Mouse (Mus musculus) C2C12 (cell line): ENCODE measurements at regions not wholly inside any gene's neighbourhood (a gene's known extent, or its start where the extent isn't known, plus 50 kb on each side); places are given as distances from the start of the nearest gene placed in this dataset.

Experiments
- H3K27me3 ChIP-seq: one replicate; pipeline ENCODE4 v1.6.1; 2011; ENCODE audit not compliant: control insufficient read depth, insufficient read depth, insufficient read length
- H3K36me3 ChIP-seq: one replicate; pipeline ENCODE4 v1.6.1; 2011; ENCODE audit not compliant: control insufficient read depth, insufficient read depth
- H3K4me3 ChIP-seq: one replicate; pipeline ENCODE4 v1.5.1; 2011; ENCODE audit warnings: mild to moderate bottlenecking, control low read depth; ENCODE audit not compliant: poor library complexity, insufficient read depth, severe bottlenecking
- H3K79me2 ChIP-seq: one replicate; pipeline ENCODE4 v1.6.1; 2011; ENCODE audit not compliant: control insufficient read depth, insufficient read depth
- H3K79me3 ChIP-seq: one replicate; pipeline ENCODE4 v1.6.1; 2011; ENCODE audit warnings: low read depth, control low read depth
- H3ac ChIP-seq: one replicate; pipeline ENCODE3; 2011; ENCODE audit warnings: low read depth; ENCODE audit not compliant: control insufficient read depth, insufficient read length
- CEBPB ChIP-seq: IDR thresholded peaks from one replicate; pipeline ENCODE4 v1.6.1; 2011; ENCODE audit warnings: low read depth, mild to moderate bottlenecking, control low read depth, moderate library complexity
- CTCF ChIP-seq: IDR thresholded peaks from one replicate; pipeline ENCODE4 v1.5.1; 2011; ENCODE audit not compliant: control insufficient read depth, insufficient read depth, insufficient read length
- FOSL1 ChIP-seq: IDR thresholded peaks from one replicate; pipeline ENCODE4 v1.8.0; 2011; ENCODE audit warnings: mild to moderate bottlenecking, low read length; ENCODE audit not compliant: poor library complexity, insufficient read depth, severe bottlenecking
- MAX ChIP-seq: IDR thresholded peaks from one replicate; pipeline ENCODE4 v1.6.1; 2011; ENCODE audit warnings: mild to moderate bottlenecking, control low read depth
- MYOD1 ChIP-seq: IDR thresholded peaks from one replicate; pipeline ENCODE4 v1.6.1; 2011; ENCODE audit warnings: low read depth; ENCODE audit not compliant: control insufficient read depth, insufficient read length
- MYOG ChIP-seq: IDR thresholded peaks from one replicate; pipeline ENCODE4 v1.6.1; 2011; ENCODE audit not compliant: control insufficient read depth, insufficient read length; ENCODE audit errors: extremely low read depth
- USF1 ChIP-seq: IDR thresholded peaks from one replicate; pipeline ENCODE4 v1.6.1; 2011; ENCODE audit warnings: low read depth, mild to moderate bottlenecking, control low read depth, moderate library complexity

DNA sequence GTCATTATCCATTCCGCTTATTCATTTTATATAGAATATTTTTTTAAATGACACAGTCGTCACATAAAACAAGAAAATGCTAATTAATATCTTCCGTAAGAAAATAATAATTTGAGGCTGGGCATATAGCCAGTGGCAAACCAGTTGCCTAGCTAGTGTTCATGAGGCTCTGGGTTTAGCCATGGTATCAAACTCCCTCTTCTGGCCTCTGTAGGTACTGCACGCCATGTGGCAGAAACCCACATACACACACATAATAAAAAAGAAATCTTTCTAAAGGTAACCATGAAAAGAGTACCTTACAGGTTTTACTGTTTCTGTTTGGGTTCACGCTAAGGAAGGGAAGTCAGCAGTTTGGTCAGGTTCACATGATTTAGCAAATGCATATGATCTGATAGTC is 159.2 kb upstream of the Akirin2 start:
- H3K79me2 ChIP-seq, result no peaks in the 10 kb centered on the region
- H3K27me3 ChIP-seq, result no peaks in the 10 kb centered on the region
- no peaks in the 10 kb centered on the region for H3K79me3 ChIP-seq
- H3K4me3 ChIP-seq, result no peak overlapping the region
- H3K36me3 ChIP-seq, result no peaks in the 10 kb centered on the region
- TF ChIP-seq CEBPB (no peak), USF1 (no peak), MYOD1 (no peak), MAX (no peak), CTCF (no peak), FOSL1 (no peak), MYOG (no peak)
- H3ac ChIP-seq, result no peak overlapping the region

DNA sequence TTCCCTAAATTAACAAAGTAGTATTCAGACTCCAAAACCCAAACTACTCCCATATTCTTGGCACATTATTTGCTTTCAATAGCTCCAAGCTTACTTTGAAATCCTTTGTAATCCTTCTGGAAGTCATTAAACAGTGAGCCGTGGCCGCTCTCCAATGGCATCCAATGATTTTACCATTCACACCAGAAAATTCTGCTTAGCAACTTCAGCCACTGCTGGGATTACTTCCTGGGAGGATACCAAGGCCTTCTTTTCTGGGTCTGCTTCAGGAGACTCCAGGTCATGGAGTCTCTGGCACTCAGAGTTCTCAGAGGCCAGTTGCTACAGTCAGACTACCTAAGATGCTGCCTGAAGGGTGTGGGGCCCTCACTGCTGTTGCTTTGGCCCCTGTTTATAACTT is 147.7 kb upstream of the Akirin2 start:
- no peaks in the 10 kb centered on the region for H3K36me3 ChIP-seq
- H3K79me2 ChIP-seq, result no peaks in the 10 kb centered on the region

DNA sequence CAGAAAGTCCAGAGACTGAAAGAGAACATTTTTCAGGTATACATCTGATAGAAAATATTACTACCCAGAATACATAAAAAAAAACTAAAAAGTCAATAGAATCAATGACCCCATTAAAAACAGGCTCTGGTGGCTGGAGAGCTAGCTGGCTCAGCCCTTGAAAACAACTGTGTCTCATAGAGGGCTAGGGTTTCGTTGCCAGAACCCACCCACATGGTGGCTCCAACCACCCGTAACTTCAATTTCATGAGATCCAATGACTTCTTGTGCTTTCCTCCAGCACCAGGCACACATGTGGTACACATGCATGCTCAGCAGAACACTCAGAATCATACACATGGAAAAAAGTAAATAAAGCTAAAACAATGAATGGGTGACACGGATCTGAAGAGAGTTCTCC is 143.6 kb upstream of the Akirin2 start:
- Histone ChIP-seq H3K36me3 (no peaks in the 10 kb centered on the region), H3ac (no peak overlapping the region), H3K27me3 (no peaks in the 10 kb centered on the region), H3K79me3 (no peaks in the 10 kb centered on the region), H3K79me2 (no peaks in the 10 kb centered on the region), H3K4me3 (no peak overlapping the region)
- TF ChIP-seq CTCF (no peak), USF1 (no peak), MAX (no peak), MYOG (no peak), MYOD1 (no peak), CEBPB (no peak), FOSL1 (no peak)

More for the DNA sequence above, 147.7 kb upstream of the Akirin2 start:
- Histone ChIP-seq H3K79me3 (no peaks in the 10 kb centered on the region), H3K4me3 (no peak overlapping the region), H3ac (no peak overlapping the region), H3K27me3 (no peaks in the 10 kb centered on the region)
- TF ChIP-seq USF1, result no peak
- no peak for TF ChIP-seq MYOG
- TF ChIP-seq CEBPB, result no peak
- TF ChIP-seq MAX, result no peak
- no peak for TF ChIP-seq FOSL1
- no peak for TF ChIP-seq CTCF
- TF ChIP-seq MYOD1, result no peak

DNA sequence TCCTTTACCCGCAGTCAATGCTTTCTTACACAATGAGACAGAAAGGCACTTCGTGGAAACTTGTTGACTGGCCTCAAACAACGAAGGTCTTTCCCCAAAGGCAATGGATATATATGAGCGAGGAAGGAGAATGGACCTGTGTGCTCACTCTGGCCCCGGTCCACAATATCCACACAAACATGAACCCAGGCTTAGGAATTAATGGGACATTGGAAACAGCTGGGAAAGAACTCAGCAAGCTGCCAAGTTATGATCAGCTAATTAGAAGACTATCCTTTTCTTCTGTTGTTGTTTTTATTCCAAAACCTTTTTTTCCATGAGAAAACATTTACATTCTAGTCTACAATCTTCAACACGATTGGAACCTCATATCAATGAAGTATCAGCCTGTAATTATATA is 129.8 kb upstream of the Akirin2 start:
- TF ChIP-seq MYOG (no peak), CEBPB (no peak), CTCF (no peak), MYOD1 (no peak), FOSL1 (no peak), USF1 (no peak), MAX (no peak)
- Histone ChIP-seq H3K36me3 (no peaks in the 10 kb centered on the region), H3K79me2 (no peaks in the 10 kb centered on the region), H3K27me3 (no peaks in the 10 kb centered on the region), H3ac (no peak overlapping the region), H3K4me3 (no peak overlapping the region), H3K79me3 (no peaks in the 10 kb centered on the region)

DNA sequence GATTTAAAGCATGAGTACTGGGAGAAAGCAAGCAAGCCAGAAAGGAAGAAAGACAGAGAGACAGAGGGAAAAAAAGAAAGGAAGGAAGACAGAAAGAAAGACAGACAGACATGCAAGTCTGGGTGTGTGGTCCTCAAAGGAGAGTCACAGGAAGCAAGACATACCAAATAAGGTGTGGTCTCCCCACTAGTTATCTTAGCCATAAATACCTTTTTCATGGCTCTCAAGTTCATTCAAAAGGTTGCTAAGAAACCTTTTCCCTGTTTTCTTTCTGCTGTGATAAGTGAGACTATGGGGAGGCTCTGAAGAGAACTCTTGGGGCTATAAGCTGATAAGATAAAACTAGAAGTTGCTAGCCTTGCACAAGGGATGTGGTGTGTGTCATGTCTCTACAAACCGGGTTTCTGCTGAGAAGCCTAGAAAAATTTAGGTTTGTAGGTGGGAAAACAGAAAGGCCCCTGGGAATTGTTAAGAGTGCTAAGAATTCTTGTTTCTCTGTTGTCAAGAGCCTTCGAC is 126.5 kb upstream of the Akirin2 start:
- no peaks in the 10 kb centered on the region for H3K79me2 ChIP-seq
- TF ChIP-seq MAX (no peak), MYOD1 (no peak), CTCF (no peak), USF1 (no peak), MYOG (no peak), CEBPB (no peak)
- no peak overlapping the region for H3ac ChIP-seq

DNA sequence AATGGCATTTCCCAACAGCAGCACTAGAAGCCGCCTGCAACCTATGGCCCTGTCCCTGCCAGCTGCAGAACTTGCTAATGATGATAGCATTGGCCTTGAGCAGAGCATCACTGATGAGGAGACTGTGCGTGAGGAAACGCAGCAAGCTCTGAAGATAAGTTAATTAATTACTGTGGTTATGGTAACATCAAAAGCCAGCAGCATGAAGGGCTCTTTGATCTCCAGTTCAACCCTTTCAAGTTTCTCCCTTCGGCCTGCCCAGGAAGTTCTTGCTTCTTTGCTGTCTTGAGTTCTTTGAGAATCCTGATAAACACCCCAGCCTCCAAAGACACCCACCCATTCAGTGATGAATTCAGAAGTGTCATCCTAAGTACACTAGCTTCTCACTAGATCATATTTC is 121.7 kb upstream of the Akirin2 start:
- TF ChIP-seq MYOG (no peak), MAX (no peak), CEBPB (no peak)
- Histone ChIP-seq H3K79me3 (no peaks in the 10 kb centered on the region), H3K27me3 (no peaks in the 10 kb centered on the region), H3K4me3 (no peak overlapping the region), H3K36me3 (no peaks in the 10 kb centered on the region), H3K79me2 (no peaks in the 10 kb centered on the region), H3ac (no peak overlapping the region)

More for the DNA sequence above, 126.5 kb upstream of the Akirin2 start:
- Histone ChIP-seq H3K4me3 (no peak overlapping the region), H3K79me3 (no peaks in the 10 kb centered on the region), H3K27me3 (no peaks in the 10 kb centered on the region), H3K36me3 (no peaks in the 10 kb centered on the region)
